Mouse (Mus musculus): Measurements from ENCODE around the gene Por. TPM values are rescaled to one million over a fixed set of nuclear protein-coding genes. Genes with fewer than 3 reads are reported as not detected.

Gene Por
- total RNA-seq, 1 experiment, result 125 TPM

DNA sequence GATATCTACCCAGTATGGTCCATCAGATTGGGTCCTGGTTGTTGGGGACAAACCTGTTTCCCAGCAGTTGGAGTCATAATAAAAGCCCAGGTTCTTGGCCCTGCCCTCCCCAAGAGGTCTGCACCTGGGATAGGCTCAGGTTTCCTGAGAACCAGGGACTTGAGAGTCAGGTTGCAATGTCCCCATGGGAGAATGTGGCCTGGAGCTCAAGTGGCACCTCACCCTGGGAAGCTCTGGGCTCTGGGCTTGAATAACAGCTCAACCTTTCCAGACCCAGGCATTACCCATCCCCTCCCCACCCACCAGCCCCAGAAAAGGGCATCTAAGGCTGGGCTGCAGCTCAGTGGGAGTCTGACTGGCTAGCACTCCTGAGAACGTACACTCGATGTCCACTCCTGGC is 16.6 kb upstream of the Por start:
- H3K36me3 ChIP-seq (ENCODE audit: control insufficient read depth, insufficient read depth, low read length, poor library complexity, severe bottlenecking), result no peaks in the 10 kb centered on the region
- H3K9me3 ChIP-seq (ENCODE audit: control insufficient read depth, insufficient read depth, low read depth, low read length), result no peaks in the 10 kb centered on the region
- in situ Hi-C loops (cut with MboI; ENCODE audit: low sequenced_read_pairs in 2 of 2, unreplicated experiment in 2 of 2), result no loop called here
- peaks cover 9 to 32% of the 10 kb centered on the region in 2 experiments for H3K4me1 ChIP-seq (ENCODE audit: control insufficient read depth in 2 of 2, insufficient read depth in 2 of 2, low read length in 2 of 2, poor library complexity in 1 of 2)
- no peak overlapping the region for H3K9ac ChIP-seq (ENCODE audit: insufficient read depth, low read depth, low read length, poor library complexity, severe bottlenecking)
- TF ChIP-seq CHD2 (IDR thresholded peaks at IDR 0.05; ENCODE audit: low read depth, low read length), result no peak
- TF ChIP-seq HCFC1 (IDR thresholded peaks at IDR 0.05; ENCODE audit: borderline replicate concordance, insufficient read depth, low read length), result no peak
- TF ChIP-seq MAFK (IDR thresholded peaks at IDR 0.05; ENCODE audit: insufficient read depth, low read depth, low read length), result no peak
- no peak for TF ChIP-seq ZC3H11A (IDR thresholded peaks at IDR 0.05; ENCODE audit: borderline replicate concordance, low read depth, low read length)
- no peak for TF ChIP-seq ZNF384 (IDR thresholded peaks at IDR 0.05; ENCODE audit: low read depth, low read length)
- H3K4me3 ChIP-seq (ENCODE audit: insufficient read depth in 1 of 2, low read depth in 1 of 2, low read length in 2 of 2, poor library complexity in 1 of 2, severe bottlenecking in 1 of 2), result no peak overlapping the region
- no peak for DNase-seq (ENCODE audit: low read depth, low spot score)
- H3K27ac ChIP-seq (ENCODE audit: insufficient read depth, low read depth, low read length, poor library complexity, severe bottlenecking), result no peak overlapping the region

DNA sequence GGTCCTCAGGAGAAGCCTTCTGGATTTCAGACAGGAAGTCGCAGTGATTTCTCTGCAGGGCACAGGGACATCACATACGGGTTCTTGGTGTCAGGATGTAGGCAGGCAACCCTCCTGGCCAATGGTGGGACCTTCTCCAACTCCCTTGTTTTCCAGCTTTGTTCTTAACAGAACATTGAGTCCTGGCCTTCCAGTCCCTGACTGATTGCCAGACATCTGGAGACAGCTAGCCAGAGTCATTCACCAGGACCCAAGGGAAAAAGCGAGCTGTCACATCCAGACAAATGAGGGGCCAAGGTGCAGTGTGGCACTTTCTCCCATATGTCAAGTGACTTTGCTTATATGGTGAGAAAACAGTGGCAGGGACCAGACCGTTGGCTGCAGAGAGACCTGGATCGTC is 13.8 kb upstream of the Por start:
- no peaks in the 10 kb centered on the region for H3K9me3 ChIP-seq (ENCODE audit: control insufficient read depth, insufficient read depth, low read depth, low read length)
- in situ Hi-C loops (cut with MboI; ENCODE audit: low sequenced_read_pairs in 2 of 2, unreplicated experiment in 2 of 2), result no loop called here
- DNase-seq (ENCODE audit: low read depth, low spot score), result no peak
- H3K36me3 ChIP-seq (ENCODE audit: control insufficient read depth, insufficient read depth, low read length, poor library complexity, severe bottlenecking), result no peaks in the 10 kb centered on the region
- peak overlapping the region; percentile 24; the same call in 1 of the 2 replicates for H3K27ac ChIP-seq (ENCODE audit: insufficient read depth, low read depth, low read length, poor library complexity, severe bottlenecking)
- H3K4me3 ChIP-seq (ENCODE audit: insufficient read depth in 1 of 2, low read depth in 1 of 2, low read length in 2 of 2, poor library complexity in 1 of 2, severe bottlenecking in 1 of 2), result no peak overlapping the region
- H3K9ac ChIP-seq (ENCODE audit: insufficient read depth, low read depth, low read length, poor library complexity, severe bottlenecking), result no peak overlapping the region; the same call in 1 of the 2 replicates
- TF ChIP-seq ZNF384 (IDR thresholded peaks at IDR 0.05; ENCODE audit: low read depth, low read length) (no peak), CHD2 (IDR thresholded peaks at IDR 0.05; ENCODE audit: low read depth, low read length) (no peak), MAFK (IDR thresholded peaks at IDR 0.05; ENCODE audit: insufficient read depth, low read depth, low read length) (no peak)
- peaks cover 9 to 37% of the 10 kb centered on the region in 2 experiments for H3K4me1 ChIP-seq (ENCODE audit: control insufficient read depth in 2 of 2, insufficient read depth in 2 of 2, low read length in 2 of 2, poor library complexity in 1 of 2)

DNA sequence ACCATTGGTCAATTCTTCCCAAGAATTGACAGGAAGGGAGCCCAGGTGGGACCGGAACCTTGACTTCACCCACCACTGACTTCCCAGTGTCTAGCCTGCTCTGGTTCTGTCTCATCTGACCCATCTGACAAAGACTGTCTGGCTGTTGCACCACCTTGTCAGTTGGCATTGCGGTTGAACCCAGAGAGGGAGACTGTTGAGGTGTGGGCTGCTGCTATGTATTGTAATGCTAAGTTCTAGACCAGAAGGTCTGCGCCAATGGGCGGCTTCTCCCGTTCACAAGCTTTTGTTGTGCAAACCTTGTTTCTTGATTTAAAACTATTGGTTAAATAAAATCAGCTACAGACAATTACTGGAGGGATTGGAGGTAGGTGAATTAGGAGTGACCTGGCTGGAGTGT is 12.7 kb upstream of the Por start:
- H3K27ac ChIP-seq (ENCODE audit: insufficient read depth, low read depth, low read length, poor library complexity, severe bottlenecking), result peak overlapping the region; percentile 98
- TF ChIP-seq MAFK (IDR thresholded peaks at IDR 0.05; ENCODE audit: insufficient read depth, low read depth, low read length) (no peak), ZC3H11A (IDR thresholded peaks at IDR 0.05; ENCODE audit: borderline replicate concordance, low read depth, low read length) (no peak)
- in situ Hi-C loops (cut with MboI; ENCODE audit: low sequenced_read_pairs in 2 of 2, unreplicated experiment in 2 of 2), result no loop called here
- no peaks in the 10 kb centered on the region for H3K36me3 ChIP-seq (ENCODE audit: control insufficient read depth, insufficient read depth, low read length, poor library complexity, severe bottlenecking)
- peak overlapping the region; percentile 44 for H3K9ac ChIP-seq (ENCODE audit: insufficient read depth, low read depth, low read length, poor library complexity, severe bottlenecking)
- no peaks in the 10 kb centered on the region for H3K9me3 ChIP-seq (ENCODE audit: control insufficient read depth, insufficient read depth, low read depth, low read length)
- H3K4me3 ChIP-seq (ENCODE audit: insufficient read depth in 1 of 2, low read depth in 1 of 2, low read length in 2 of 2, poor library complexity in 1 of 2, severe bottlenecking in 1 of 2), result peak overlapping the region; percentile 31 to 65; a peak in 3 of 4 replicates
- DNase-seq (ENCODE audit: low read depth, low spot score), result peak; percentile 81
- H3K4me1 ChIP-seq (ENCODE audit: control insufficient read depth in 2 of 2, insufficient read depth in 2 of 2, low read length in 2 of 2, poor library complexity in 1 of 2), result peaks cover 9 to 36% of the 10 kb centered on the region in 2 experiments

DNA sequence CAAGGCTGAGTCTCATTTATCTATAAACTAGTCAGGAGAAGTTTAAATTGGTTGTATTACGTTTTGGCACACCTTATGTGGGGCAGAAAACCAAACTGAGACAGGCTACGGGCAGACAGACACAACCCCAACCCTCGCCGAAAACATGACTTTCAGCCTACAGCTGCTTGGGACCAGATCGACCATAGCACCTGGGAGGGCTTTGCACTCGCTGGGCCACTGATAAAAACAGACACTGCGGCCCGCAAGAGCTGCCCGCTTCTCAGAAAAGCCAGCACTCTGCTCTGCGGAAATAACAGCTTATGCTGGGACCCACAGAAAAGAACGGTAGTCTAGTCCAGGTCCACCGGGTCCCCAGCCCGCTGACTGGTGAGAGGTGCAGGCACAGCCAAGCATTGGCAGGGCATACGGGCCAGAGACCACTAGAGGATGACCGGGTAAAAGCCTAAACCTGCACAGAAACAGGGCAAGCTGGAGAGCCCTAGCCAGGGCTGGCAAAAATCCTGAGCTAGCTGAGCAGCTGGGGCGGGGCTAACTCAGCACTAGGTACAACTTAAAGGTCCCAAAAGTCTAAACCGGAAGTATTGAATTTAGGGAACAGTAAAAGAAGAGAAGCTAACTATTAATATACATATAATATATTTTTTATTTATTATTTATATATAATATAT is 12.0 kb upstream of the Por start:
- peak; percentile 33 for DNase-seq (ENCODE audit: low read depth, low spot score)
- H3K4me1 ChIP-seq (ENCODE audit: control insufficient read depth in 2 of 2, insufficient read depth in 2 of 2, low read length in 2 of 2, poor library complexity in 1 of 2), result peaks cover 9 to 33% of the 10 kb centered on the region in 2 experiments

GRCm38 (mm10) chr5:135659956-135660355 is 9.9 kb upstream of the Por start:
- H3K27ac ChIP-seq (ENCODE audit: insufficient read depth, low read depth, low read length, poor library complexity, severe bottlenecking), result no peak overlapping the region; the same call in 1 of the 2 replicates
- in situ Hi-C loops (cut with MboI; ENCODE audit: low sequenced_read_pairs in 2 of 2, unreplicated experiment in 2 of 2), result no loop called here
- peaks cover 10 to 32% of the 10 kb centered on the region in 2 experiments for H3K4me1 ChIP-seq (ENCODE audit: control insufficient read depth in 2 of 2, insufficient read depth in 2 of 2, low read length in 2 of 2, poor library complexity in 1 of 2)
- no peak overlapping the region for H3K4me3 ChIP-seq (ENCODE audit: insufficient read depth in 1 of 2, low read depth in 1 of 2, low read length in 2 of 2, poor library complexity in 1 of 2, severe bottlenecking in 1 of 2)
- H3K36me3 ChIP-seq (ENCODE audit: control insufficient read depth, insufficient read depth, low read length, poor library complexity, severe bottlenecking), result no peaks in the 10 kb centered on the region
- no peak for DNase-seq (ENCODE audit: low read depth, low spot score)
- H3K9ac ChIP-seq (ENCODE audit: insufficient read depth, low read depth, low read length, poor library complexity, severe bottlenecking), result no peak overlapping the region
- no peaks in the 10 kb centered on the region for H3K9me3 ChIP-seq (ENCODE audit: control insufficient read depth, insufficient read depth, low read depth, low read length)
- TF ChIP-seq ZNF384 (IDR thresholded peaks at IDR 0.05; ENCODE audit: low read depth, low read length) (no peak), CHD2 (IDR thresholded peaks at IDR 0.05; ENCODE audit: low read depth, low read length) (no peak), MAFK (IDR thresholded peaks at IDR 0.05; ENCODE audit: insufficient read depth, low read depth, low read length) (no peak), HCFC1 (IDR thresholded peaks at IDR 0.05; ENCODE audit: borderline replicate concordance, insufficient read depth, low read length) (no peak), ZC3H11A (IDR thresholded peaks at IDR 0.05; ENCODE audit: borderline replicate concordance, low read depth, low read length) (no peak)

More for the DNA sequence above, 12.0 kb upstream of the Por start:
- Histone ChIP-seq H3K9ac (ENCODE audit: insufficient read depth, low read depth, low read length, poor library complexity, severe bottlenecking) (peak overlapping the region; percentile 76), H3K4me3 (ENCODE audit: insufficient read depth in 1 of 2, low read depth in 1 of 2, low read length in 2 of 2, poor library complexity in 1 of 2, severe bottlenecking in 1 of 2) (peak overlapping the region; percentile 65 to 69), H3K9me3 (ENCODE audit: control insufficient read depth, insufficient read depth, low read depth, low read length) (no peaks in the 10 kb centered on the region), H3K36me3 (ENCODE audit: control insufficient read depth, insufficient read depth, low read length, poor library complexity, severe bottlenecking) (no peaks in the 10 kb centered on the region), H3K27ac (ENCODE audit: insufficient read depth, low read depth, low read length, poor library complexity, severe bottlenecking) (peak overlapping the region; percentile 82)
- TF ChIP-seq MAFK (IDR thresholded peaks at IDR 0.05; ENCODE audit: insufficient read depth, low read depth, low read length) (no peak), HCFC1 (IDR thresholded peaks at IDR 0.05; ENCODE audit: borderline replicate concordance, insufficient read depth, low read length) (no peak), CHD2 (IDR thresholded peaks at IDR 0.05; ENCODE audit: low read depth, low read length) (no peak), ZNF384 (IDR thresholded peaks at IDR 0.05; ENCODE audit: low read depth, low read length) (no peak), ZC3H11A (IDR thresholded peaks at IDR 0.05; ENCODE audit: borderline replicate concordance, low read depth, low read length) (no peak)
- in situ Hi-C loops (cut with MboI; ENCODE audit: low sequenced_read_pairs in 2 of 2, unreplicated experiment in 2 of 2), result no loop called here
